Mouse (Mus musculus): ENCODE measurements around the gene Mogs. TPM values are rescaled to one million over a fixed set of nuclear protein-coding genes. Genes with fewer than 3 reads are reported as not detected.

Gene Mogs
- polyA plus RNA-seq, 1 experiment: 54.5 TPM

GRCm38 (mm10) chr6:83116373-83117164 is 1.3 kb downstream of the Mogs start:
- 85% methylated on average over 11 of the region's 11 CpGs for WGBS
- Histone ChIP-seq H3K4me3 (ENCODE audit: extremely low read depth, insufficient read depth, insufficient read length) (0 out of 2 replicates have a peak overlapping the region, but pooled peaks have one; percentile 75), H3K36me3 (ENCODE audit: control insufficient read depth, insufficient read depth, low read length) (peaks cover 2% of the 10 kb centered on the region), H3K27ac (ENCODE audit: insufficient read depth, low read length) (no peak overlapping the region), H3K4me1 (ENCODE audit: control insufficient read depth, insufficient read depth, insufficient read length) (peaks cover 17% of the 10 kb centered on the region), H3K27me3 (ENCODE audit: control insufficient read depth, insufficient read depth, low read length) (no peaks in the 10 kb centered on the region)
- no peak for DNase-seq (ENCODE audit: low read depth in 1 of 2, low spot score in 2 of 2)
- TF ChIP-seq CTCF (IDR thresholded peaks at IDR 0.05; ENCODE audit: extremely low read depth, insufficient read depth, insufficient read length, insufficient replicate concordance): no peak
- no peak for TF ChIP-seq POLR2A (IDR thresholded peaks at IDR 0.05; ENCODE audit: low read depth, low read length)

- Histone ChIP-seq H3K27ac (ENCODE audit: insufficient read depth, low read length) (no peak overlapping the region), H3K4me1 (ENCODE audit: control insufficient read depth, insufficient read depth, insufficient read length) (peaks cover 19% of the 10 kb centered on the region), H3K4me3 (ENCODE audit: extremely low read depth, insufficient read depth, insufficient read length) (no peak overlapping the region), H3K27me3 (ENCODE audit: control insufficient read depth, insufficient read depth, low read length) (no peaks in the 10 kb centered on the region), H3K36me3 (ENCODE audit: control insufficient read depth, insufficient read depth, low read length) (peaks cover 2% of the 10 kb centered on the region)
- DNase-seq (ENCODE audit: low read depth in 1 of 2, low spot score in 2 of 2): no peak
- WGBS: 91% methylated on average over 4 of the region's 4 CpGs
- TF ChIP-seq POLR2A (IDR thresholded peaks at IDR 0.05; ENCODE audit: low read depth, low read length) (no peak), CTCF (IDR thresholded peaks at IDR 0.05; ENCODE audit: extremely low read depth, insufficient read depth, insufficient read length, insufficient replicate concordance) (no peak)
Measured at GRCm38 (mm10) chr6:83117165-83117438, 1.8 kb downstream of the Mogs start.

DNA sequence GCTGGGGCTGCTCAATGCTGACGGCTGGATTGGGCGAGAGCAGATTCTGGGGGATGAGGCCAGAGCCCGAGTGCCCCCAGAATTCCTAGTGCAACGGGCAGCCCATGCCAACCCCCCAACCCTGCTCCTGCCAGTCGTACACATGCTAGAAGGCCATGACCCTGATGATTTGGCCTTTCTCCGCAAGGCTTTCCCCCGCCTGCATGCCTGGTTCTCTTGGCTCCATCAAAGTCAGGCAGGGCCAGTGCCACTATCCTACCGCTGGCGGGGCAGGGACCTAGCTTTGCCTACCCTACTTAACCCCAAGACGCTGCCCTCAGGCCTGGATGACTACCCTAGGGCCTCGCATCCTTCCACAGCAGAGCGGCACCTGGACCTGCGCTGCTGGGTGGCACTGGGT is 2.3 kb downstream of the Mogs start:
- Histone ChIP-seq H3K4me1 (ENCODE audit: control insufficient read depth, insufficient read depth, insufficient read length) (peaks cover 22% of the 10 kb centered on the region), H3K27ac (ENCODE audit: insufficient read depth, low read length) (no peak overlapping the region), H3K27me3 (ENCODE audit: control insufficient read depth, insufficient read depth, low read length) (no peaks in the 10 kb centered on the region), H3K4me3 (ENCODE audit: extremely low read depth, insufficient read depth, insufficient read length) (no peak overlapping the region), H3K36me3 (ENCODE audit: control insufficient read depth, insufficient read depth, low read length) (peaks cover 2% of the 10 kb centered on the region)
- TF ChIP-seq CTCF (IDR thresholded peaks at IDR 0.05; ENCODE audit: extremely low read depth, insufficient read depth, insufficient read length, insufficient replicate concordance) (no peak), POLR2A (IDR thresholded peaks at IDR 0.05; ENCODE audit: low read depth, low read length) (no peak)
- WGBS: 96% methylated on average over 13 of the region's 13 CpGs
- no peak for DNase-seq (ENCODE audit: low read depth in 1 of 2, low spot score in 2 of 2)

DNA sequence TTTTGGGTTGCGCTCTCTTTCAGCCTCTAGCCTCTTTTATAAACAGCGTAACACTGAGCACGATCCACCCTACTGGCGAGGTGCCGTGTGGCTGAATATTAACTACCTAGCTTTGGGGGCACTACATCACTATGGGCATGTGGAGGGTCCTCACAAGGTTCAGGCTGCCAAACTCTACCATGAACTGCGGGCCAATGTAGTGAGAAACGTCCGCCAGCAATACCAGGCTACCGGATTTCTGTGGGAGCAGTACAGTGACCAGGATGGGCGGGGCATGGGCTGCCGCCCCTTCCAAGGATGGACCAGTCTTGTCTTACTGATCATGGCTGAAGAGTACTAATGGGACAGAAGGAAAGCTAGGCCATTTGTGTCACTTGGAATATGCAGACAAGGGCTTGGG is 3.1 kb downstream of the Mogs start:
- WGBS: 92% methylated on average over 11 of the region's 11 CpGs
- no peaks in the 10 kb centered on the region for H3K27me3 ChIP-seq (ENCODE audit: control insufficient read depth, insufficient read depth, low read length)
- H3K4me3 ChIP-seq (ENCODE audit: extremely low read depth, insufficient read depth, insufficient read length): no peak overlapping the region
- no peak for DNase-seq (ENCODE audit: low read depth in 1 of 2, low spot score in 2 of 2)
- H3K4me1 ChIP-seq (ENCODE audit: control insufficient read depth, insufficient read depth, insufficient read length): peaks cover 22% of the 10 kb centered on the region
- TF ChIP-seq POLR2A (IDR thresholded peaks at IDR 0.05; ENCODE audit: low read depth, low read length): no peak
- no peak for TF ChIP-seq CTCF (IDR thresholded peaks at IDR 0.05; ENCODE audit: extremely low read depth, insufficient read depth, insufficient read length, insufficient replicate concordance)
- H3K27ac ChIP-seq (ENCODE audit: insufficient read depth, low read length): no peak overlapping the region
- peaks cover 2% of the 10 kb centered on the region for H3K36me3 ChIP-seq (ENCODE audit: control insufficient read depth, insufficient read depth, low read length)

GRCm38 (mm10) chr6:83118825-83119733 is 3.8 kb downstream of the Mogs start:
- no peak for DNase-seq (ENCODE audit: low read depth in 1 of 2, low spot score in 2 of 2)
- Histone ChIP-seq H3K36me3 (ENCODE audit: control insufficient read depth, insufficient read depth, low read length) (peaks cover 2% of the 10 kb centered on the region), H3K4me3 (ENCODE audit: extremely low read depth, insufficient read depth, insufficient read length) (no peak overlapping the region), H3K27ac (ENCODE audit: insufficient read depth, low read length) (no peak overlapping the region), H3K4me1 (ENCODE audit: control insufficient read depth, insufficient read depth, insufficient read length) (peaks cover 24% of the 10 kb centered on the region), H3K27me3 (ENCODE audit: control insufficient read depth, insufficient read depth, low read length) (no peaks in the 10 kb centered on the region)
- WGBS: 55% methylated on average over 14 of the region's 14 CpGs
- TF ChIP-seq POLR2A (IDR thresholded peaks at IDR 0.05; ENCODE audit: low read depth, low read length): no peak

DNA sequence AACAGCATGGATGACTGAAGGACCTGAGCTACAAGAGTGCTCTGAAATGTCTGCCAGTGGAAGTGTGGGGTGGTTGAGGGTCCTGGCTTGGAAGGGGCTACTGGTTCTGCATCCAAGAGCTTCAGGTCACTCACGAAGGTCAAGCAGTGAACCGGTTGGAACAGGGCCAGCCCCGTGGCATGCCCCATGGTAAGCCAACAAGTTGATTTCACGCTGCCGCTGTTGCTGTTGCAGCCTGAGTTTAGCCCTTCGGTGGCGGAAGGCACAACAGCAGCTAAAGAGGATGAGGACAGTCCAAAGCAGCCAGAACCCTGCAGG is 4.4 kb downstream of the Mogs start:
- no peak for DNase-seq (ENCODE audit: low read depth in 1 of 2, low spot score in 2 of 2)
- 44% methylated on average over 7 of the region's 7 CpGs for WGBS
- TF ChIP-seq CTCF (IDR thresholded peaks at IDR 0.05; ENCODE audit: extremely low read depth, insufficient read depth, insufficient read length, insufficient replicate concordance) (no peak), POLR2A (IDR thresholded peaks at IDR 0.05; ENCODE audit: low read depth, low read length) (no peak)

More for the DNA sequence above, 4.4 kb downstream of the Mogs start:
- H3K27ac ChIP-seq (ENCODE audit: insufficient read depth, low read length): no peak overlapping the region
- H3K27me3 ChIP-seq (ENCODE audit: control insufficient read depth, insufficient read depth, low read length): no peaks in the 10 kb centered on the region
- no peak overlapping the region for H3K4me3 ChIP-seq (ENCODE audit: extremely low read depth, insufficient read depth, insufficient read length)
- H3K4me1 ChIP-seq (ENCODE audit: control insufficient read depth, insufficient read depth, insufficient read length): peaks cover 28% of the 10 kb centered on the region
- H3K36me3 ChIP-seq (ENCODE audit: control insufficient read depth, insufficient read depth, low read length): peaks cover 2% of the 10 kb centered on the region
